Mouse (Mus musculus): ENCODE data around the gene Gm36864. TPM values are rescaled to one million over a fixed set of nuclear protein-coding genes. Genes with fewer than 3 reads are reported as not detected.
A peak's percentile ranks its signal among the peaks of the same experiment; 100 is the strongest.

The Gm36864 gene
- polyA plus RNA-seq, 1 experiment: 0.06 TPM

- peaks cover 43% of the 10 kb centered on the region for H3K27me3 ChIP-seq (ENCODE audit: control insufficient read depth, insufficient read depth, insufficient read length)
Measured at GRCm38 (mm10) chr7:44277250-44277622, 41.3 kb downstream of the Gm36864 start.

DNA sequence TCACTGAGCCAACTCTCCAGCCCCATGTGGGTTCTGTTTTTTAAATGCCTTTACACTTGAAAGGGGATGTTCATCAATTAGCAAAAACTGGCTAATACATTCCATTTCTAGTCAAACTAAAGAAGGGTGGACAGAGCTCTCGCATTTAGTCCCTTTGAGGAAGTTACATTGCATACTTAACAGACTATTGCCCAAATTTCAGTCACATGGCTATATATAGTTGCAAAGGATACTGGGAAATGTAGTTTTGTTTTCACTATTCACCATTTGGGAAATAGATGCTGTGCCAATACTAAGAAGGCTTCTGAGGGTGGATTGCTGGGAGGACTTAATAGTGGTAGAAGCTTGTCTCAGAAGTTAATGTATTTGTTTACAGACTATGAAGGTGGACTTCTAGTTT, 45.0 kb downstream of the Gm36864 start:
- TF ChIP-seq MAX (IDR thresholded peaks at IDR 0.05) (no peak), MYOD1 (IDR thresholded peaks at IDR 0.05; ENCODE audit: control insufficient read depth, insufficient read length, low read depth) (no peak), USF1 (IDR thresholded peaks at IDR 0.05; ENCODE audit: low read depth) (peak; percentile 48)
- Histone ChIP-seq H3K27me3 (ENCODE audit: control insufficient read depth, insufficient read depth, insufficient read length) (peaks cover 24% of the 10 kb centered on the region), H3ac (ENCODE audit: control insufficient read depth, insufficient read length, low read depth) (no peak overlapping the region)

More at GRCm38 (mm10) chr7:44277250-44277622, 41.3 kb downstream of the Gm36864 start:
- H3K4me3 ChIP-seq (ENCODE audit: insufficient read depth, poor library complexity, severe bottlenecking): no peak overlapping the region
- no peaks in the 10 kb centered on the region for H3K79me2 ChIP-seq (ENCODE audit: control insufficient read depth, insufficient read depth)
- H3K36me3 ChIP-seq (ENCODE audit: control insufficient read depth, insufficient read depth): no peaks in the 10 kb centered on the region
- no peak for TF ChIP-seq USF1 (IDR thresholded peaks at IDR 0.05; ENCODE audit: low read depth)
- TF ChIP-seq FOSL1 (IDR thresholded peaks at IDR 0.05; ENCODE audit: insufficient read depth, low read length, poor library complexity, severe bottlenecking): no peak
- TF ChIP-seq CTCF (IDR thresholded peaks at IDR 0.05; ENCODE audit: control insufficient read depth, insufficient read depth, insufficient read length): no peak
- no peak for TF ChIP-seq MYOG (IDR thresholded peaks at IDR 0.05; ENCODE audit: control insufficient read depth, extremely low read depth, insufficient read length)
- no peak for TF ChIP-seq MYOD1 (IDR thresholded peaks at IDR 0.05; ENCODE audit: control insufficient read depth, insufficient read length, low read depth)
- no peak for TF ChIP-seq CEBPB (IDR thresholded peaks at IDR 0.05; ENCODE audit: low read depth)
- TF ChIP-seq MAX (IDR thresholded peaks at IDR 0.05): no peak
- no peak overlapping the region for H3ac ChIP-seq (ENCODE audit: control insufficient read depth, insufficient read length, low read depth)
- no peaks in the 10 kb centered on the region for H3K79me3 ChIP-seq (ENCODE audit: low read depth)

GRCm38 (mm10) chr7:44281586-44281985, 45.6 kb downstream of the Gm36864 start:
- H3K79me3 ChIP-seq (ENCODE audit: low read depth): no peaks in the 10 kb centered on the region
- no peaks in the 10 kb centered on the region for H3K36me3 ChIP-seq (ENCODE audit: control insufficient read depth, insufficient read depth)
- no peak overlapping the region for H3K4me3 ChIP-seq (ENCODE audit: insufficient read depth, poor library complexity, severe bottlenecking)
- TF ChIP-seq MAX (IDR thresholded peaks at IDR 0.05): no peak
- TF ChIP-seq USF1 (IDR thresholded peaks at IDR 0.05; ENCODE audit: low read depth): no peak
- no peak for TF ChIP-seq CTCF (IDR thresholded peaks at IDR 0.05; ENCODE audit: control insufficient read depth, insufficient read depth, insufficient read length)
- TF ChIP-seq CEBPB (IDR thresholded peaks at IDR 0.05; ENCODE audit: low read depth): no peak
- no peak for TF ChIP-seq MYOD1 (IDR thresholded peaks at IDR 0.05; ENCODE audit: control insufficient read depth, insufficient read length, low read depth)
- TF ChIP-seq MYOG (IDR thresholded peaks at IDR 0.05; ENCODE audit: control insufficient read depth, extremely low read depth, insufficient read length): no peak
- no peak for TF ChIP-seq FOSL1 (IDR thresholded peaks at IDR 0.05; ENCODE audit: insufficient read depth, low read length, poor library complexity, severe bottlenecking)
- H3ac ChIP-seq (ENCODE audit: control insufficient read depth, insufficient read length, low read depth): no peak overlapping the region
- peaks cover 22% of the 10 kb centered on the region for H3K27me3 ChIP-seq (ENCODE audit: control insufficient read depth, insufficient read depth, insufficient read length)
- no peaks in the 10 kb centered on the region for H3K79me2 ChIP-seq (ENCODE audit: control insufficient read depth, insufficient read depth)

More for the DNA sequence above, 45.0 kb downstream of the Gm36864 start:
- Histone ChIP-seq H3K36me3 (ENCODE audit: control insufficient read depth, insufficient read depth) (no peaks in the 10 kb centered on the region), H3K79me2 (ENCODE audit: control insufficient read depth, insufficient read depth) (no peaks in the 10 kb centered on the region), H3K79me3 (ENCODE audit: low read depth) (no peaks in the 10 kb centered on the region), H3K4me3 (ENCODE audit: insufficient read depth, poor library complexity, severe bottlenecking) (no peak overlapping the region)

- H3K4me3 ChIP-seq (ENCODE audit: insufficient read depth, poor library complexity, severe bottlenecking): no peak overlapping the region
- H3K79me3 ChIP-seq (ENCODE audit: low read depth): no peaks in the 10 kb centered on the region
- no peak overlapping the region for H3ac ChIP-seq (ENCODE audit: control insufficient read depth, insufficient read length, low read depth)
- peaks cover 22% of the 10 kb centered on the region for H3K27me3 ChIP-seq (ENCODE audit: control insufficient read depth, insufficient read depth, insufficient read length)
- no peak for TF ChIP-seq MYOG (IDR thresholded peaks at IDR 0.05; ENCODE audit: control insufficient read depth, extremely low read depth, insufficient read length)
- no peak for TF ChIP-seq CEBPB (IDR thresholded peaks at IDR 0.05; ENCODE audit: low read depth)
- TF ChIP-seq CTCF (IDR thresholded peaks at IDR 0.05; ENCODE audit: control insufficient read depth, insufficient read depth, insufficient read length): no peak
- TF ChIP-seq USF1 (IDR thresholded peaks at IDR 0.05; ENCODE audit: low read depth): no peak
- no peak for TF ChIP-seq FOSL1 (IDR thresholded peaks at IDR 0.05; ENCODE audit: insufficient read depth, low read length, poor library complexity, severe bottlenecking)
- no peak for TF ChIP-seq MYOD1 (IDR thresholded peaks at IDR 0.05; ENCODE audit: control insufficient read depth, insufficient read length, low read depth)
- no peak for TF ChIP-seq MAX (IDR thresholded peaks at IDR 0.05)
- H3K36me3 ChIP-seq (ENCODE audit: control insufficient read depth, insufficient read depth): no peaks in the 10 kb centered on the region
- no peaks in the 10 kb centered on the region for H3K79me2 ChIP-seq (ENCODE audit: control insufficient read depth, insufficient read depth)
Measured at GRCm38 (mm10) chr7:44287760-44288159, 51.8 kb downstream of the Gm36864 start.

DNA sequence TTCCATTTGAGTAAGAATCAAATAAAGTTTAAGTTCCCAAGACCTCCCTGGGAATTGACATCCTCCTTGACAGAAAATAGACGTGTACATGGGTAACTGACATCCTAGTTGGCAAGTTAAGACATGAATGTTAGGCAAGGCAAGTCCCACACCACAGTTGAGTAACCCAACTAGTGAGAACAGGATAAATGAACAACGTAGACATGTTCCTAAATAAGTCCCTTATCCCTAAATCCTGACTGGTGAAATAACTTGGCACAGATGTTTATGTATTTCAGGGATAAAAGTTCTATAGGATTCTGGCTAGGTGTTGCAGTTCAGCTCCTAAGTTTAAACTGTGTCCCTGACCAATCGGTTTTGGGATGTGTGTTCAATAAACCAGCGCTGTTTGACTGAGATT, 55.0 kb downstream of the Gm36864 start:
- TF ChIP-seq MYOD1 (IDR thresholded peaks at IDR 0.05; ENCODE audit: control insufficient read depth, insufficient read length, low read depth) (no peak), MYOG (IDR thresholded peaks at IDR 0.05; ENCODE audit: control insufficient read depth, extremely low read depth, insufficient read length) (no peak), MAX (IDR thresholded peaks at IDR 0.05) (no peak), FOSL1 (IDR thresholded peaks at IDR 0.05; ENCODE audit: insufficient read depth, low read length, poor library complexity, severe bottlenecking) (no peak), CTCF (IDR thresholded peaks at IDR 0.05; ENCODE audit: control insufficient read depth, insufficient read depth, insufficient read length) (no peak), CEBPB (IDR thresholded peaks at IDR 0.05; ENCODE audit: low read depth) (no peak), USF1 (IDR thresholded peaks at IDR 0.05; ENCODE audit: low read depth) (no peak)
- Histone ChIP-seq H3ac (ENCODE audit: control insufficient read depth, insufficient read length, low read depth) (no peak overlapping the region), H3K27me3 (ENCODE audit: control insufficient read depth, insufficient read depth, insufficient read length) (peaks cover 10% of the 10 kb centered on the region), H3K36me3 (ENCODE audit: control insufficient read depth, insufficient read depth) (no peaks in the 10 kb centered on the region), H3K4me3 (ENCODE audit: insufficient read depth, poor library complexity, severe bottlenecking) (no peak overlapping the region), H3K79me2 (ENCODE audit: control insufficient read depth, insufficient read depth) (no peaks in the 10 kb centered on the region), H3K79me3 (ENCODE audit: low read depth) (no peaks in the 10 kb centered on the region)

GRCm38 (mm10) chr7:44291418-44291817, 55.4 kb downstream of the Gm36864 start:
- Histone ChIP-seq H3K4me3 (ENCODE audit: insufficient read depth, poor library complexity, severe bottlenecking) (no peak overlapping the region), H3K36me3 (ENCODE audit: control insufficient read depth, insufficient read depth) (no peaks in the 10 kb centered on the region), H3K79me3 (ENCODE audit: low read depth) (no peaks in the 10 kb centered on the region), H3K27me3 (ENCODE audit: control insufficient read depth, insufficient read depth, insufficient read length) (peaks cover 10% of the 10 kb centered on the region), H3K79me2 (ENCODE audit: control insufficient read depth, insufficient read depth) (no peaks in the 10 kb centered on the region), H3ac (ENCODE audit: control insufficient read depth, insufficient read length, low read depth) (no peak overlapping the region)
- no peak for TF ChIP-seq MAX (IDR thresholded peaks at IDR 0.05)
- no peak for TF ChIP-seq USF1 (IDR thresholded peaks at IDR 0.05; ENCODE audit: low read depth)
- no peak for TF ChIP-seq FOSL1 (IDR thresholded peaks at IDR 0.05; ENCODE audit: insufficient read depth, low read length, poor library complexity, severe bottlenecking)
- no peak for TF ChIP-seq MYOG (IDR thresholded peaks at IDR 0.05; ENCODE audit: control insufficient read depth, extremely low read depth, insufficient read length)
- no peak for TF ChIP-seq CTCF (IDR thresholded peaks at IDR 0.05; ENCODE audit: control insufficient read depth, insufficient read depth, insufficient read length)
- TF ChIP-seq MYOD1 (IDR thresholded peaks at IDR 0.05; ENCODE audit: control insufficient read depth, insufficient read length, low read depth): no peak
- no peak for TF ChIP-seq CEBPB (IDR thresholded peaks at IDR 0.05; ENCODE audit: low read depth)

Other genes with a start within 250 kb of the Gm36864 start
- gene Klk1b11, start 240.3 kb upstream of the Gm36864 start, polyA plus RNA-seq (2012; fragmentation: generic; extraction: Trizol): not detected
- not detected for gene Klk1b26, start 224.0 kb upstream of the Gm36864 start, polyA plus RNA-seq (2012; fragmentation: generic; extraction: Trizol)
- gene Klk1b27, start 183.9 kb upstream of the Gm36864 start, polyA plus RNA-seq (2012; fragmentation: generic; extraction: Trizol): not detected
- gene Klk1b21, start 133.8 kb upstream of the Gm36864 start, polyA plus RNA-seq (2012; fragmentation: generic; extraction: Trizol): not detected
- 0.19 TPM for gene Klk1b22, start 123.5 kb upstream of the Gm36864 start, polyA plus RNA-seq (2012; fragmentation: generic; extraction: Trizol)
- gene Klk1b16, start 99.4 kb upstream of the Gm36864 start, polyA plus RNA-seq (2012; fragmentation: generic; extraction: Trizol): not detected
- gene Klk1b24, start 47.9 kb upstream of the Gm36864 start, polyA plus RNA-seq (2012; fragmentation: generic; extraction: Trizol): not detected
- not detected for gene Klk1b3, start 38.0 kb upstream of the Gm36864 start, polyA plus RNA-seq (2012; fragmentation: generic; extraction: Trizol)
- gene Klk1b4, start 28.7 kb upstream of the Gm36864 start, polyA plus RNA-seq (2012; fragmentation: generic; extraction: Trizol): not detected
- gene Klk1b5, start 20.2 kb upstream of the Gm36864 start, polyA plus RNA-seq (2012; fragmentation: generic; extraction: Trizol): not detected
- gene Klk1, start 10.8 kb upstream of the Gm36864 start, polyA plus RNA-seq (2012; fragmentation: generic; extraction: Trizol): not detected
- 0.68 TPM for gene 1700028J19Rik, start 10.5 kb downstream of the Gm36864 start, polyA plus RNA-seq (2012; fragmentation: generic; extraction: Trizol)
- 68.9 TPM for gene 2410002F23Rik, start 10.5 kb downstream of the Gm36864 start, polyA plus RNA-seq (2012; fragmentation: generic; extraction: Trizol)
- not detected for gene Acp4, start 21.2 kb downstream of the Gm36864 start, polyA plus RNA-seq (2012; fragmentation: generic; extraction: Trizol)
- not detected for gene Gm15517, start 25.3 kb downstream of the Gm36864 start, polyA plus RNA-seq (2012; fragmentation: generic; extraction: Trizol)
- 0.30 TPM for gene Clec11a, start 70.7 kb downstream of the Gm36864 start, polyA plus RNA-seq (2012; fragmentation: generic; extraction: Trizol)
- under 0.01 TPM for gene Shank1, start 74.1 kb downstream of the Gm36864 start, polyA plus RNA-seq (2012; fragmentation: generic; extraction: Trizol)
- gene Syt3, start 147.9 kb downstream of the Gm36864 start, polyA plus RNA-seq (2012; fragmentation: generic; extraction: Trizol): not detected
- 0.11 TPM for gene 1700008O03Rik, start 149.6 kb downstream of the Gm36864 start, polyA plus RNA-seq (2012; fragmentation: generic; extraction: Trizol)
- gene Lrrc4b, start 192.8 kb downstream of the Gm36864 start, polyA plus RNA-seq (2012; fragmentation: generic; extraction: Trizol): not detected
- gene Aspdh, start 229.2 kb downstream of the Gm36864 start, polyA plus RNA-seq (2012; fragmentation: generic; extraction: Trizol): not detected
- 77.5 TPM for gene Josd2, start 231.8 kb downstream of the Gm36864 start, polyA plus RNA-seq (2012; fragmentation: generic; extraction: Trizol)